Mouse (Mus musculus): ENCODE results near the gene Stab1.

Stab1 gene

DNA sequence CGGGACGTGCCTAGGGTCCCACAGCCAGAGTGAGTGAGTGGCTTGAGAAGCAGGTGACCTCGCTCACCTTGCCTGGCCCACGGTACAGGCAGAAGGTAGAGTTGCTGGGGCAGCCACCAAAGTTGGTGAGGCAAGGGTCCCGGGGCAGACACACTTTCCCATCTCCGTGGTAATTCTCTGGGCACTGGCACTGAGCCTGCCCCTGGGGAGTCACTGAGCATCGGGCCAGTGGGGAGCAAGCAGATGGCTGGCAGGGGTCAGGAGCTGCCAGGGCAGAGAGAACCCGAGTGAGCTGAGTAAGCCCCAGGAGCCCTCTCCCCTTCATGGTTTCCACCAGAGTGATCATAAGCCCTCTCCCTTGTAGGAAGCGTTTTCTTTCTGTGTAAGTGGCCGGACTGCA, 6.8 kb downstream of the Stab1 start:
- no peak for DNase-seq

DNA sequence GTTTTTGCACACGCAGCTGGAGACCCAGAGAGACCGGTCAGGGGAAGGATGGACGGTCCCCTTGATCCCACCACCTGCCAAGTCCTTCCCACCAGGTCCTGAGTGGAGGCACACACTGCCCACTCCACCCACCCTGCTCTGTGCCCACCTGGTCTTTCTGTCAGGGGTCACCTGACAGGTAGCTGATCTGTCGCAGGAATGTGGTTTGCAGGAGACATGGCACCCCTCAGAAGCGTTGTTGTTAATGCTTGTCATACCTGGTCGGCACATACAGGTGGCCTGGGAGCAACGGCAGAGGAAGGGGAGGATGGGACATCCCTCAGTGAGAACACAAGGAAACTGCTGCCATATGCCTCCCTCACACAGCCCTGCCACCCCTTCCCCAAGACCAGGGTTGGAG, 7.2 kb downstream of the Stab1 start:
- no peak for DNase-seq

GRCm38 (mm10) chr14:31160196-31161150, 8.0 kb downstream of the Stab1 start:
- DNase-seq, result no peak

GRCm38 (mm10) chr14:31145694-31146093, 22.7 kb downstream of the Stab1 start:
- DNase-seq, result no peak

- no peak for DNase-seq
These were observed 27.4 kb downstream of the Stab1 start for GRCm38 (mm10) chr14:31141011-31141410.

- DNase-seq, result no peak
These were observed 28.3 kb downstream of the Stab1 start for GRCm38 (mm10) chr14:31140141-31140540.

GRCm38 (mm10) chr14:31139666-31140065, 28.8 kb downstream of the Stab1 start:
- no peak for DNase-seq

GRCm38 (mm10) chr14:31138897-31139429, 29.5 kb downstream of the Stab1 start:
- no peak for DNase-seq

GRCm38 (mm10) chr14:31138219-31138896, 30.1 kb downstream of the Stab1 start:
- DNase-seq, result no peak

DNA sequence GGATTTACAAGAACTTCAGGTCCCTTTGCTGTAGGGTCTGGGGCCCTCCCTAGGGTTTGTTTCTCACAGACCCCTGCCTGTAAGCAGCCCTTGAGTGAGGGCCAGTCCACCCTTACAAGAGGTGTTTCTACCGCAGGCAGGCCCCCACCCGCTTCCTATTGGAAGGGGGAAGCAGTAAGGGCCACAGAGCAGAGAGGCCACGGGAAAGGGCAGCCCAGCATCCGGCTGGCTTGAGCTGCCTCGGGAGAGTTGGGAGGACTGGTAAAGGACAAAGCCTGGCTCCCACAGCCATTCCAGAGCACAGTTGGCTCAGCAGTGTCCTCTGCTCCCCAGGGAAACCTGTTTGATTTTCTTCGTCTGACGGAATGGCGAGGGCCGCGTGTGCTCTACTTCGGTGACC, 30.6 kb downstream of the Stab1 start:
- DNase-seq, result no peak

DNA sequence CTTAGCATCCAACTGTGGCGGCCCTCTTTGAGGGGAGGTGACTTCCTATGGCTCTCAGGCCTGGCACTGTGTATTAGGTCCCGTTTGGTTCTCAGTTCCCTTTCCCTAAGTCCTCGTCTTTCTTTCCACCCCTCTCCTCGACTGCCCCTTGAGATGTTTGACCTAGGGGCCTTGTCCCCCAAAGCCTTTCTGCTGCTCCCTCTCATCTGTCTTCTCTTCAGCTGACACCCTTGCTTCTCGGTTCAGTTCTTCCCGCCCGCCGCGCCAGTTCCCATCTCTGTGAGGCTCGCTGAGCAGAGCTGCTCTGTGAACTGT, 31.2 kb downstream of the Stab1 start:
- DNase-seq, result no peak

GRCm38 (mm10) chr14:31136411-31137280, 31.8 kb downstream of the Stab1 start:
- no peak for DNase-seq

GRCm38 (mm10) chr14:31135495-31136410, 32.7 kb downstream of the Stab1 start:
- no peak for DNase-seq

- no peak for DNase-seq
These were observed 34.1 kb downstream of the Stab1 start for GRCm38 (mm10) chr14:31134015-31135000.

DNA sequence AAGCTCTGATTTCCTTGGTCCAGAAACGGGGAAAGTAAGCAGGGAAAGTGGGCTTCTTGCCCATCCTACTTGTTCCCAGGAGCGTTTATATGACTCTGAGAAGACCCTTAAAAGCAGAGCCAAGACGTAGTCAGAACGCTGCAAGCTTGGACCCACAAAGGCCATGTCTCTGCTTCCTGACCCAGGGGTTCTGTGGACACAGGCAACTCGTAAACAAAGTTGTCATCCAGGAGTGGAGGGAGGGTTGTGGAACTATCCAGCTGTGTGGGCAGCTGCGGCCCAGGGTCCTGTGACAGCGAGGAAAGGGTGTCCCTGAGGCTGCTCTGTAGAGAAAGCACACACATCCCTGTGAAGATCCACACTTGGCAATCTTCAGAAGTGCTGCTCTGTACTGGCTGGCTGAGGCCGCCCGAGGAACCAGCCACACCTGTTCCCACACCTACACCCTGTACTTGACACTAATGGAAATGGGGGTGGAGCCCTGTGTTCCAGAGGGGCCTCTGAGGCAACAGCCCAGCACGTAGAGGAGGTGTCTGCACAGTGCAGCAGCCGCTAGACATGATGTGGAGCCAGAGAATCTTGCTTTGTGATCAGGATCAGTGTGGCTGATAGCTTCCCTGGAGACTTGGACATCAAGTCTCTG, 35.3 kb downstream of the Stab1 start:
- DNase-seq, result no peak

DNA sequence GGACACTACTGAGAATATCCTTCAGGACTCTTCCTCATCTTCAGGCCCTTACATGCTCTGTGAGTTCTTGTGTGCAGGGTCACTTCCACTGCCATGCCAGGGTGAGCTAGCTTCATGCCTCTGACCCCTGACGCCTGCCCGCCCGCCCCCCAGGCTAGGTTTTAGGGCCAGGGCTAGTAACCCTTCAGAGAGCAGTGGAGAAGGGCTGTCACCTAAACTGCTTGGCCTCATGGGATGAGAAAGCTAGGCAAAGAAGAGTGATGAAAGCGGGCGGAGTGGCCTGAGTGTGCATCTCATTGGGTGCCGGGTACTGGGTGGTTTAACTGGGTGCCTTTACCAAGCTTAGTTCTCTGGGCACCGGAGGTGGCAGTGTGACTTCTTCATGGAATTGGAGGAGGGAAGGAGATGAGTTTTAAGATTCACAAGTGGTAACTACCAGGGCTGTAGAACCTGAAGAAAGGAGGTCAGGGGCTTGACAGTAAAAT, 35.9 kb downstream of the Stab1 start:
- DNase-seq, result peak; percentile 9

GRCm38 (mm10) chr14:31132031-31132430, 36.4 kb downstream of the Stab1 start:
- peak; percentile 22 for DNase-seq

- no peak for DNase-seq
These were observed 37.1 kb downstream of the Stab1 start for GRCm38 (mm10) chr14:31131272-31131821.
